Mouse (Mus musculus) kidney, adult 2 months (tissue): ENCODE measurements around the gene Snx4. TPM values are rescaled to one million over a fixed set of nuclear protein-coding genes. Genes with fewer than 3 reads are reported as not detected.

ENCODE experiments used
- DNase-seq: peaks from one replicate; pipeline ENCODE4 v3.0.0; 2021
- H3K27ac ChIP-seq: fragments of 200-500 bp; 2 replicates; pipeline ENCODE4 v1.5.1; 2012; ENCODE audit warnings: low read depth, low read length, control low read depth, inconsistent platforms; ENCODE audit not compliant: insufficient read depth
- H3K27me3 ChIP-seq: fragments of 200-500 bp; replicated peaks from 2 replicates; pipeline ENCODE4 v1.6.1; 2012; ENCODE audit warnings: mild to moderate bottlenecking, moderate library complexity, low read length, inconsistent platforms; ENCODE audit not compliant: control insufficient read depth, insufficient read depth
- H3K36me3 ChIP-seq: fragments of 200-500 bp; 2 replicates; pipeline ENCODE4 v1.6.1; 2012; ENCODE audit warnings: mild to moderate bottlenecking, moderate library complexity, low read length, inconsistent platforms; ENCODE audit not compliant: control insufficient read depth, insufficient read depth
- H3K4me1 ChIP-seq: fragments of 200-500 bp; 2 replicates; pipeline ENCODE4 v1.6.1; 2011; ENCODE audit warnings: low read length; ENCODE audit not compliant: control insufficient read depth, insufficient read depth
- H3K4me3 ChIP-seq: fragments of 200-500 bp; 2 replicates; pipeline ENCODE4 v1.5.1; 2011; ENCODE audit warnings: mild to moderate bottlenecking, low read depth, low read length, control low read depth; ENCODE audit not compliant: insufficient read depth
- CTCF ChIP-seq: fragments of 200-500 bp; conservative IDR thresholded peaks from 2 replicates; pipeline ENCODE4 v1.5.1; 2011; ENCODE audit warnings: low read depth, mild to moderate bottlenecking, control low read depth, low read length, moderate library complexity, mixed read lengths; ENCODE audit not compliant: insufficient read depth, insufficient read length
- POLR2A ChIP-seq: fragments of 200-500 bp; IDR thresholded peaks from one replicate; pipeline ENCODE4 v1.6.1; 2011; ENCODE audit warnings: low read depth, low read length, control low read depth
- WGBS: fragments of 180-500 bp; shearing (Covaris S2); methylation state at CpG from one replicate; pipeline ENCODE4 v1.1.7; 2018; 5-methylcytosine and 5-hydroxymethylcytosine counted together
- polyA plus RNA-seq: library from polyadenylated mRNA; depleted of rRNA; stranded (reverse); fragments of >200 nt; gene quantifications from 2 replicates; pipeline ENCODE4 v1.2.3, GENCODE M21; 2012

Snx4 gene
- polyA plus RNA-seq, 1 experiment, result 16.2 TPM

- WGBS, result 92% methylated on average over 1 of the region's 1 CpGs
- Histone ChIP-seq H3K27me3 (no peaks in the 10 kb centered on the region), H3K4me3 (no peak overlapping the region), H3K36me3 (peaks cover 10% of the 10 kb centered on the region), H3K27ac (no peak overlapping the region), H3K4me1 (no peaks in the 10 kb centered on the region)
- TF ChIP-seq POLR2A (no peak), CTCF (no peak)
- DNase-seq, result no peak
These were observed 46.3 kb downstream of the Snx4 start for GRCm38 (mm10) chr16:33297493-33297892.

GRCm38 (mm10) chr16:33306633-33307070 is 55.4 kb downstream of the Snx4 start:
- peaks cover 9% of the 10 kb centered on the region for H3K4me1 ChIP-seq
- H3K4me3 ChIP-seq, result no peak overlapping the region
- peak; percentile 92 for DNase-seq
- peak; percentile 88 for TF ChIP-seq CTCF
- TF ChIP-seq POLR2A, result no peak
- H3K27me3 ChIP-seq, result no peaks in the 10 kb centered on the region
- H3K27ac ChIP-seq, result peak overlapping the region; percentile 95
- no peaks in the 10 kb centered on the region for H3K36me3 ChIP-seq
- WGBS, result 4% methylated on average over 4 of the region's 4 CpGs

DNA sequence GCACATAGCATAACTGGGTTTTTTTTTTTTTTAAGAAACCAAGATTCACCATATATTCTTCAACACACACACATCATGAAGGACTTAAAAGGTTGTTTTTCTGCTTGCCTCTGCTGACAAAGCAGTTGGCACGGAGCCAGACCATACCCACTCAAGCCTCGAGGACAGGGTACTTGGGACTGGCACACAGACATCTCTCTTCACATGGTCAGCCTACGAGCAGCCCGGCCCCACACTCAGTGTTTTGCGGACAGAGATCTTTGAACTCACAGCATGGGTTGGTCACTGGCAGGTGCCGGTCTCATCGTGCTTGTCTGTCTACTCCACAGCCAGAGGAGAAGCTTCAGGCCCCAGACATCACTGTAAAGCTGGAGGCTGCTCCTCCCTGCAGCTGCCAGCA is 56.5 kb downstream of the Snx4 start:
- 54% methylated on average over 7 of the region's 7 CpGs for WGBS
- TF ChIP-seq POLR2A (no peak), CTCF (no peak)
- H3K4me3 ChIP-seq, result no peak overlapping the region
- H3K4me1 ChIP-seq, result peaks cover 9% of the 10 kb centered on the region
- H3K27me3 ChIP-seq, result no peaks in the 10 kb centered on the region
- no peaks in the 10 kb centered on the region for H3K36me3 ChIP-seq
- peak overlapping the region; percentile 58; the same call in 1 of the 2 replicates for H3K27ac ChIP-seq
- peak; percentile 72 for DNase-seq

DNA sequence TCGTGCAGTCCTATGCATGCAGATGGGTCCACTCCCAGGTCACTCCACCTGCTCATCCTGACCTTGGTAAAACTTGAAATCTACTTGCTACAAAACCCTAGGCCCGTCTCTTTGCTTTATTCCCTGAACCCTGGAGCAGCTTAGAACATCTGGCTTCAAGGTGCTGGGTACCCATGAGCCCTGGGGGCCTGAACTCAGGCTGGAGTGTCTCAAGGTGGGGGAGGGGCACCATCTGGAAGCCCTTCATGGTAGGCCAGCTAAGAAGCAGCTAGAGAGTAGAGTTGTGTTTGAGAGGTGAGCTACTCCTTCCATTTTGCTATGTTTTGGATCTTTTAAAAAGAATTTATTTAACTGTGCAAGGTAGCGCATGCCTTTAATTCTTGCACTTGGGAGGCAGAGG is 57.8 kb downstream of the Snx4 start:
- H3K4me1 ChIP-seq, result peaks cover 9% of the 10 kb centered on the region
- WGBS, result 91% methylated on average over 3 of the region's 3 CpGs
- no peaks in the 10 kb centered on the region for H3K27me3 ChIP-seq
- H3K27ac ChIP-seq, result no peak overlapping the region
- H3K36me3 ChIP-seq, result no peaks in the 10 kb centered on the region
- no peak overlapping the region for H3K4me3 ChIP-seq
- no peak for DNase-seq
- TF ChIP-seq POLR2A (no peak), CTCF (no peak)

DNA sequence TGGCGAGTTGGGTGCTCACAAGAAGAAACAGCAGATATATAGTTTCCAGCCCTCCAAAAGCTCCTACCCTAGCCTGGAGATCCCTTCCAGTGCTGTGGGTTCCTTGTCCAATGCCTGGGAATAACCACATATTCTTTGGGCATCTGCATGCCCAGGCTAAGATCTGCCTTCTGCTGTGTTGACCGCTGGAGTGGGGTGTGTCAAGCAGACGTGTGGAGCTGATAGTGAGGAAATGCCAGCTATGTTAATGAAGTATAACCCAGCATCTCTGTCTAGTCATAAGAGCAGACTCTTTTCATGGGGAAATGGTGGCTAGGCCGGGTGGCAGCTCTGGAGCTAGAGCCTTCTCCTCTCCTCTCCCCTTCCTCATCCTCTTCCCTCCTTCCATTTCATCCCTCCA is 64.4 kb downstream of the Snx4 start:
- H3K4me3 ChIP-seq, result no peak overlapping the region
- no peak for TF ChIP-seq POLR2A
- TF ChIP-seq CTCF, result no peak
- WGBS, result 85% methylated on average over 4 of the region's 4 CpGs
- no peaks in the 10 kb centered on the region for H3K27me3 ChIP-seq
- DNase-seq, result no peak
- no peaks in the 10 kb centered on the region for H3K36me3 ChIP-seq
- H3K4me1 ChIP-seq, result no peaks in the 10 kb centered on the region
- no peak overlapping the region for H3K27ac ChIP-seq

GRCm38 (mm10) chr16:33317646-33318045 is 66.4 kb downstream of the Snx4 start:
- Histone ChIP-seq H3K4me3 (no peak overlapping the region), H3K36me3 (no peaks in the 10 kb centered on the region), H3K4me1 (no peaks in the 10 kb centered on the region), H3K27me3 (no peaks in the 10 kb centered on the region), H3K27ac (no peak overlapping the region)
- TF ChIP-seq POLR2A (no peak), CTCF (peak; percentile 23; the same call in 1 of the 2 replicates)
- WGBS, result 70% methylated on average over 3 of the region's 3 CpGs
- no peak for DNase-seq

DNA sequence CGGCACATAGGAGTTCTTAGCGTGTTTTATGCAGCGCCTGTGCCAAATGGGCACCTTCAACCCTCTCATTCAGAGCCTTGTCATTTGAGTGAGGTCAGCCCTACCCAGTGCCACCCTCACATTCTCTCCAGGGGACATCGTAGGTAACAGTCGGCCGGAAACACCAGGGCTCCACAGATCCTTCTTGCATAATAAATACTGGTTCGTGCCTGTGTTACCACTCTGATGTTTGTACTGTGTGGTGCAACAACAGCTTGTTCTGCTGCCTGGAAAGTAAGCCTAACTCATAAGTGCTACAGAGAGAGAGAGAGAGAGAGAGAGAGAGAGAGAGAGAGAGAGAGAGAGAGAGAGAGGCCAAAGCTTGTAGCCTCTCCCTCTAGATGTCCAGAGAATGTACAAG is 66.8 kb downstream of the Snx4 start:
- H3K4me1 ChIP-seq, result no peaks in the 10 kb centered on the region
- H3K27me3 ChIP-seq, result no peaks in the 10 kb centered on the region
- TF ChIP-seq POLR2A (no peak), CTCF (no peak)
- H3K36me3 ChIP-seq, result no peaks in the 10 kb centered on the region
- no peak overlapping the region for H3K4me3 ChIP-seq
- no peak overlapping the region for H3K27ac ChIP-seq
- DNase-seq, result no peak
- 85% methylated on average over 7 of the region's 7 CpGs for WGBS
